ENCODE assay signal across 8 mouse cellular contexts in genomic region chr8:121107668-121108656, GRCm38 (mm10). TPM values are rescaled to one million over a fixed set of nuclear protein-coding genes. Genes with fewer than 3 reads are reported as not detected.
DNase-seq lines count a peak whose midpoint lies in the region; ATAC-seq and TF ChIP-seq lines count a peak whose summit lies in the region.

TSS of gene Mthfsd (minus strand) at chr8:121108392.

- H3K79me2 ChIP-seq in MEL (ENCODE audit: control insufficient read depth, insufficient read depth, low read length, poor library complexity), result peaks cover 13% of the 10 kb centered on the region

- peak within 1 kb of the TSS; percentile 49 for H3K27ac ChIP-seq in MEL (ENCODE audit: control insufficient read depth, low read depth, low read length)
- peak within 1 kb of the TSS; percentile 72 for H3K27ac ChIP-seq in cerebellum, adult 2 months (ENCODE audit: insufficient read depth, low read length)
- H3K27ac ChIP-seq in forebrain, postnatal 0 days (ENCODE audit: low read depth, low read length), result peak within 1 kb of the TSS; percentile 85
- H3K27ac ChIP-seq in lung, embryonic 15.5 days, result peak within 1 kb of the TSS; percentile 62

- peak; percentile 87 to 99; a peak in 3 of 4 replicates for TF ChIP-seq POLR2A in MEL (IDR thresholded peaks at IDR 0.05; ENCODE audit: control insufficient read depth in 1 of 2, insufficient read depth in 1 of 2, low read depth in 1 of 2, low read length in 2 of 2, poor library complexity in 1 of 2)
- peak; percentile 99; the same call in 1 of the 2 replicates for TF ChIP-seq POLR2A in cerebellum, adult 2 months (IDR thresholded peaks at IDR 0.05; ENCODE audit: borderline replicate concordance, insufficient read depth, low read length)

- no peaks in the 10 kb centered on the region for H3K27me3 ChIP-seq in MEL (ENCODE audit: control insufficient read depth in 1 of 2, insufficient read depth in 2 of 2, low read length in 2 of 2)
- no peaks in the 10 kb centered on the region for H3K27me3 ChIP-seq in cerebellum, adult 2 months (ENCODE audit: control insufficient read depth, insufficient read depth, low read length)
- H3K27me3 ChIP-seq in forebrain, postnatal 0 days (ENCODE audit: insufficient read depth, low read length), result peaks cover 6% of the 10 kb centered on the region
- peaks cover 14% of the 10 kb centered on the region for H3K27me3 ChIP-seq in lung, embryonic 15.5 days

- no peaks in the 10 kb centered on the region for H3K9me3 ChIP-seq in MEL (replicated peaks; ENCODE audit: insufficient read depth, low read length)
- H3K9me3 ChIP-seq in forebrain, postnatal 0 days (ENCODE audit: low read length), result no peaks in the 10 kb centered on the region
- H3K9me3 ChIP-seq in lung, embryonic 15.5 days, result no peaks in the 10 kb centered on the region

- peak within 1 kb of the TSS; percentile 79 to 95 for H3K4me3 ChIP-seq in MEL (ENCODE audit: control insufficient read depth in 1 of 2, insufficient read depth in 1 of 2, low read depth in 2 of 2, low read length in 2 of 2)
- peak within 1 kb of the TSS; percentile 75 for H3K4me3 ChIP-seq in cerebellum, adult 2 months (replicated peaks; ENCODE audit: insufficient read depth, low read depth, low read length)
- peak within 1 kb of the TSS; percentile 88 for H3K4me3 ChIP-seq in forebrain, postnatal 0 days (ENCODE audit: low read depth, low read length)
- H3K4me3 ChIP-seq in lung, embryonic 15.5 days, result peak within 1 kb of the TSS; percentile 90

- peaks cover 0 to 13% of the 10 kb centered on the region in 2 experiments; a peak in 2 of 4 replicates for H3K36me3 ChIP-seq in MEL (ENCODE audit: control insufficient read depth in 1 of 2, insufficient read depth in 2 of 2, low read length in 2 of 2)
- peaks cover 14% of the 10 kb centered on the region for H3K36me3 ChIP-seq in forebrain, postnatal 0 days (ENCODE audit: insufficient read depth)
- peaks cover 9% of the 10 kb centered on the region; the same call in 1 of the 2 replicates for H3K36me3 ChIP-seq in lung, embryonic 15.5 days

- peak within 1 kb of the TSS; percentile 78 for H3K9ac ChIP-seq in MEL (ENCODE audit: control insufficient read depth, low read depth, low read length, poor library complexity, severe bottlenecking)
- peak within 1 kb of the TSS; percentile 90 for H3K9ac ChIP-seq in forebrain, postnatal 0 days
- H3K9ac ChIP-seq in lung, embryonic 15.5 days, result peak within 1 kb of the TSS; percentile 85

- ATAC-seq in forebrain, postnatal 0 days, result peak; percentile 99
- peak; percentile 85 for ATAC-seq in lung, embryonic 15.5 days (ENCODE audit: borderline replicate concordance, extremely low read depth, low FRiP score, low TSS enrichment)

- H3K4me2 ChIP-seq in forebrain, postnatal 0 days (ENCODE audit: low read depth), result peak within 1 kb of the TSS; percentile 88
- peak within 1 kb of the TSS; percentile 87 for H3K4me2 ChIP-seq in lung, embryonic 15.5 days

- TF ChIP-seq RAD21 in MEL (IDR thresholded peaks at IDR 0.05; ENCODE audit: low read depth, low read length), result no peak

- TF ChIP-seq CTCF in MEL (IDR thresholded peaks at IDR 0.05 in 2 of 3, conservative IDR thresholded peaks at IDR 0.05 in 1 of 3; ENCODE audit: control insufficient read depth in 1 of 3, insufficient read depth in 1 of 3, low read depth in 2 of 3, low read length in 3 of 3, poor library complexity in 1 of 3, severe bottlenecking in 1 of 3), result no peak
- TF ChIP-seq CTCF in cerebellum, adult 2 months (IDR thresholded peaks at IDR 0.05; ENCODE audit: borderline replicate concordance, insufficient read depth, low read depth, low read length), result no peak; the same call in 1 of the 2 replicates
- peak; percentile 47 for TF ChIP-seq CTCF in forebrain, postnatal 0 days (IDR thresholded peaks at IDR 0.05; ENCODE audit: low read depth)

- under 1% methylated on average over 75 of the region's 75 CpGs for WGBS in cerebellum, adult 2 months
- WGBS in forebrain, postnatal 0 days, result 1% methylated on average over 75 of the region's 75 CpGs
- WGBS in lung, embryonic 15.5 days, result 2% methylated on average over 75 of the region's 75 CpGs

- TF ChIP-seq EP300 in MEL (IDR thresholded peaks at IDR 0.05; ENCODE audit: low read depth in 1 of 2, low read length in 2 of 2), result no peak

- peak; percentile 98 for DNase-seq in MEL (ENCODE audit: low read depth, low spot score)
- peak; percentile 99 for DNase-seq in cerebellum, adult 2 months
- peak; percentile 100 for DNase-seq in forebrain, postnatal 0 days
- peak; percentile 99 for DNase-seq in heart, postnatal 4 days
- peak; percentile 97 to 99 for DNase-seq in layer of hippocampus, adult 8-10 months (ENCODE audit: low spot score in 2 of 2)
- DNase-seq in ovary, adult 18-20 months (ENCODE audit: low spot score), result peak; percentile 97
- DNase-seq in thymus, postnatal 0 days (ENCODE audit: low spot score), result peak; percentile 98

- peaks cover 3 to 21% of the 10 kb centered on the region in 2 experiments; a peak in 3 of 4 replicates for H3K4me1 ChIP-seq in MEL (ENCODE audit: control insufficient read depth in 1 of 2, insufficient read depth in 2 of 2, low read length in 2 of 2)
- H3K4me1 ChIP-seq in cerebellum, adult 2 months (ENCODE audit: control insufficient read depth, insufficient read depth, low read length), result peaks cover 8% of the 10 kb centered on the region
- peaks cover 7% of the 10 kb centered on the region; the same call in 1 of the 2 replicates for H3K4me1 ChIP-seq in forebrain, postnatal 0 days (ENCODE audit: insufficient read depth)
- H3K4me1 ChIP-seq in lung, embryonic 15.5 days, result peaks cover 17% of the 10 kb centered on the region

TF ChIP-seq in MEL, 35 proteins besides CTCF, POLR2A, EP300 and RAD21:
- peak; percentile 72 for TF ChIP-seq TCF12 (IDR thresholded peaks at IDR 0.05; ENCODE audit: low read depth, low read length)
- TF ChIP-seq ZMIZ1 (IDR thresholded peaks at IDR 0.05; ENCODE audit: low read depth, low read length), result peak; percentile 92
- peak; percentile 44; the same call in 1 of the 2 replicates for TF ChIP-seq ETS1 (IDR thresholded peaks at IDR 0.05; ENCODE audit: low read depth, low read length)
- TF ChIP-seq BHLHE40 (IDR thresholded peaks at IDR 0.05; ENCODE audit: borderline replicate concordance, low read depth, low read length), result no peak
- TF ChIP-seq MAZ (IDR thresholded peaks at IDR 0.05; ENCODE audit: low read depth, low read length), result peak; percentile 32; the same call in 1 of the 2 replicates
- 0 out of 2 replicates have a peak, but pooled peaks have one; percentile 7 for TF ChIP-seq USF1 (IDR thresholded peaks at IDR 0.05; ENCODE audit: low read depth, low read length)
- peak; percentile 80 for TF ChIP-seq TBP (IDR thresholded peaks at IDR 0.05; ENCODE audit: low read depth, low read length)
- 0 out of 2 replicates have a peak, but pooled peaks have one; percentile 47 for TF ChIP-seq ELF1 (IDR thresholded peaks at IDR 0.05; ENCODE audit: low read depth, low read length)
- peak; percentile 79; the same call in 1 of the 2 replicates for TF ChIP-seq POLR2AphosphoS5 (IDR thresholded peaks at IDR 0.05; ENCODE audit: borderline replicate concordance, low read depth, low read length)
- peak; percentile 82 for TF ChIP-seq MXI1 (IDR thresholded peaks at IDR 0.05; ENCODE audit: low read depth, low read length)
- peak; percentile 99 for TF ChIP-seq NRF1 (IDR thresholded peaks at IDR 0.05; ENCODE audit: insufficient read depth, low read depth, low read length, poor library complexity, severe bottlenecking)
- peak; percentile 49 for TF ChIP-seq GATA1 (IDR thresholded peaks at IDR 0.05; ENCODE audit: low read depth, low read length)
- no peak for TF ChIP-seq JUND (IDR thresholded peaks at IDR 0.05; ENCODE audit: low read depth, low read length)
- TF ChIP-seq POLR2AphosphoS2 (IDR thresholded peaks at IDR 0.05; ENCODE audit: low read length), result peak; percentile 99
- TF ChIP-seq SIN3A (IDR thresholded peaks at IDR 0.05; ENCODE audit: low read length), result peak; percentile 84
- TF ChIP-seq KAT2A (conservative IDR thresholded peaks at IDR 0.05; ENCODE audit: low read depth, low read length), result peak; percentile 60; the same call in 1 of the 2 replicates
- TF ChIP-seq GABPA (IDR thresholded peaks at IDR 0.05; ENCODE audit: low read depth, low read length), result no peak
- no peak for TF ChIP-seq MEF2A (IDR thresholded peaks at IDR 0.05; ENCODE audit: extremely low read depth, insufficient replicate concordance, low read depth, low read length, poor library complexity, severe bottlenecking)
- 0 out of 2 replicates have a peak, but pooled peaks have one; percentile 35 for TF ChIP-seq CHD1 (IDR thresholded peaks at IDR 0.05; ENCODE audit: low read depth, low read length)
- no peak for TF ChIP-seq E2F4 (IDR thresholded peaks at IDR 0.05; ENCODE audit: borderline replicate concordance, low read depth, low read length)
- TF ChIP-seq NELFE (IDR thresholded peaks at IDR 0.05; ENCODE audit: low read depth, low read length), result peak; percentile 96
- 0 out of 2 replicates have a peak, but pooled peaks have one; percentile 47 for TF ChIP-seq UBTF (IDR thresholded peaks at IDR 0.05; ENCODE audit: borderline replicate concordance, insufficient read depth, low read depth, low read length)
- TF ChIP-seq HCFC1 (IDR thresholded peaks at IDR 0.05; ENCODE audit: low read depth, low read length), result peak; percentile 92
TF ChIP-seq in MEL: peak in this region for 18.

RNA-seq across cellular contexts. Expression of gene Mthfsd, which starts in this region (rescaled TPM):
- 46.1 and 49.8 TPM in 2 replicates for total RNA-seq in MEL (2012; rRNA removed)
- polyA plus RNA-seq in MEL (2012; ENCODE audit: insufficient read depth in 1 of 2, insufficient read length in 2 of 2, low read depth in 1 of 2, low replicate concordance in 2 of 2, missing spikeins in 1 of 2), result 10 to 100 TPM in 1 of 2 experiments, not detected in 1; 62.6 TPM
- polyA plus RNA-seq in cerebellum, adult 2 months (2012; rRNA removed), result 119 and 126 TPM in 2 replicates
- 38.7 and 76.5 TPM in 2 replicates for total RNA-seq in forebrain, postnatal 0 days (2014; rRNA removed)
- 30.3 and 33.3 TPM in 2 replicates for polyA plus RNA-seq in forebrain, postnatal 0 days (2015; fragmentation: Nextera tagmentation; extraction: Ambion mirVana)
- 10 to 100 TPM; 14.5 to 15.3 TPM for total RNA-seq in heart, postnatal 4 days (2021)
- 10 to 100 TPM; 41.1 to 45.8 (median 44.7) TPM for total RNA-seq in layer of hippocampus, adult 8-10 months (2022)
- 60.2 and 60.8 TPM in 2 replicates for polyA plus RNA-seq in lung, embryonic 15.5 days (2015; fragmentation: Nextera tagmentation; extraction: Ambion mirVana)
- polyA plus RNA-seq in thymus, postnatal 0 days (2015; fragmentation: Nextera tagmentation; extraction: Ambion mirVana), result 36.4 and 37.1 TPM in 2 replicates

Comparison
In these comparisons a context has a peak if more than half of its experiments do, and no peak if none do; other contexts are left out.
1. Peak in every context shown above with its lines: DNase-seq, ATAC-seq, H3K4me3 ChIP-seq and H3K27ac ChIP-seq.